Mouse (Mus musculus) midbrain, embryonic 14.5 days (tissue): ENCODE measurements around the gene Lrrc8e. TPM values are rescaled to one million over a fixed set of nuclear protein-coding genes. Genes with fewer than 3 reads are reported as not detected.
A peak's percentile ranks its signal among the peaks of the same experiment; 100 is the strongest.

Experiments used
- ATAC-seq: fragments of 200-750 bp; cut with Nextera tagmentation; 2 replicates; pipeline ENCODE4 v1.8.0; 2017; ENCODE audit warnings: moderate number of reproducible peaks, moderate library complexity; ENCODE audit not compliant: low FRiP score, low TSS enrichment
- DNase-seq: peaks from one replicate; pipeline ENCODE4 v3.0.0-alpha.2; 2015
- H3K27ac ChIP-seq: fragments of 300-500 bp; sonication (generic); replicated peaks from 2 replicates; pipeline ENCODE4 v1.5.1; 2014; ENCODE audit warnings: mild to moderate bottlenecking, low read depth, low read length, moderate library complexity
- H3K27me3 ChIP-seq: fragments of 300-500 bp; sonication (generic); 2 replicates; pipeline ENCODE4 v1.6.1; 2014; ENCODE audit warnings: low read length, control low read depth, mixed read lengths; ENCODE audit not compliant: control insufficient read depth, insufficient read depth
- H3K36me3 ChIP-seq: fragments of 300-500 bp; sonication (generic); 2 replicates; pipeline ENCODE4 v1.6.1; 2014; ENCODE audit warnings: low read length, control low read depth; ENCODE audit not compliant: control insufficient read depth, insufficient read depth
- H3K4me1 ChIP-seq: fragments of 300-500 bp; sonication (generic); 2 replicates; pipeline ENCODE4 v1.6.1; 2014; ENCODE audit warnings: mild to moderate bottlenecking, antibody characterized with exemption, low read length, control low read depth; ENCODE audit not compliant: control insufficient read depth, insufficient read depth
- H3K4me2 ChIP-seq: fragments of 300-500 bp; sonication (generic); 2 replicates; pipeline ENCODE4 v1.6.1; 2014; ENCODE audit warnings: mild to moderate bottlenecking, low read length, moderate library complexity
- H3K4me3 ChIP-seq: fragments of 300-500 bp; sonication (generic); replicated peaks from 2 replicates; pipeline ENCODE4 v1.5.1; 2014; ENCODE audit warnings: low read depth, low read length
- H3K9ac ChIP-seq: fragments of 300-500 bp; sonication (generic); replicated peaks from 2 replicates; pipeline ENCODE4 v1.6.1; 2014; ENCODE audit warnings: mild to moderate bottlenecking, low read length, moderate library complexity
- H3K9me3 ChIP-seq: fragments of 300-500 bp; sonication (generic); 2 replicates; pipeline ENCODE4 v1.6.1; 2016; ENCODE audit warnings: low read length, control low read depth, mixed read lengths; ENCODE audit not compliant: control insufficient read depth
- WGBS: fragments of 180-500 bp; shearing (Covaris S2); extraction: QIAGEN DNeasy Blood & Tissue Kit; methylation state at CpG from one replicate; pipeline ENCODE4 v1.1.7; 2014; 5-methylcytosine and 5-hydroxymethylcytosine counted together
- polyA plus RNA-seq: library from polyadenylated mRNA; unstranded; fragments of >200 nt; fragmentation: Nextera tagmentation; extraction: Ambion mirVana; gene quantifications from 2 replicates; pipeline ENCODE4 v1.2.1, GENCODE M21; 2014

Gene Lrrc8e
- polyA plus RNA-seq, 1 experiment from 2014 or later, result not detected

DNA sequence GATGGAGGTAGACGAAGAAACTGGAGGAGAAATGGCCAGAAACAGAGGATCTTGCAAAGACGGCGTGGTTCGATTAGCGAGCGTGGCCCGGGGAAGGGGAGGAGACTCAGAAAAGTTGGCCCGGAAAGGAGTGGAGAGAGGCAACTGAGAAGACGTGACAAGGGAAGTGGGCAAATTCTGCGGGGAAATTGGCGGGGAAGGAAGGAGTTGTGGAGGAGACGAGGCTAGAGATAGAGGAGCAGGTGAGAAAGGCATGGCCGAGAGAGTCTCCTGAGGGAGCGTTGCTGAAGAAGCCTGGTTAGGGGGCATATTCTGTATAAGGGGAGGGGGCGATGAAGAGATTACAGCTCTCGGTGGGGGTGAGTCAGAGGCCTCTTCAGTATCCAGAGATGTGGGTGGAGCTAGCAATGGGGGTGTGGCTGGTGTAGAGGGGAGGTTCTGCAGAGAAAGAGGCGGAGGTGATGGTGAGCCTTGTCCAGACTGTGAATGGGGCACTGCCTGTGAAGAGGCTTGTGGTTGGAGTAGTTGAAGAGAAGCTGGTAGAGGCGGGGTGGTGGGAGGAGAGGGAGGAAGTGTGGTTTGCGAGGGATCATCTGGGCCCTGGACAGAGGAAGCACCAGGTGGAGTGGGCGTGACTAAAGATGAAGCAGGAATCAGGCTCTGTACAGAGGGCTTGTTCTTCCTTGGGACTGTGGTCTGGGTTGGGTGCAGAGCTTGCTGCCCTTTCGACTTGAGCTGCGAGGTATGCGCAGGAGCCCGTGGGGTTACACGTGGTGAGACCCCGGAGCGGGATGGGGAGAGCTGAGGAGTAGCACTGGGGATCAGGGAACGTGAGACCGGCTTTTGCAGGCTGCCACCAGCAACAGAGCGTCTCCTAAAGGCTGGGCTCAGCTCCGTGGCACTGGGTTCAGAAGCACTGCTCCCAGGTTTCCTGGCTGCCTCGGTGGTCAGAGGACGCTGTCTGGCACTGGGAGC, 12.3 kb upstream of the Lrrc8e start:
- H3K27me3 ChIP-seq, result no peaks in the 10 kb centered on the region
- H3K4me1 ChIP-seq, result peaks cover 41% of the 10 kb centered on the region
- no peaks in the 10 kb centered on the region for H3K9me3 ChIP-seq
- 16% methylated on average over 33 of the region's 33 CpGs for WGBS
- H3K36me3 ChIP-seq, result peaks cover 36% of the 10 kb centered on the region
- no peak for ATAC-seq
- peak overlapping the region; percentile 46 for H3K4me3 ChIP-seq
- peak overlapping the region; percentile 55 for H3K27ac ChIP-seq
- peak overlapping the region; percentile 66 for H3K9ac ChIP-seq
- DNase-seq, result no peak
- H3K4me2 ChIP-seq, result peak overlapping the region; percentile 96

DNA sequence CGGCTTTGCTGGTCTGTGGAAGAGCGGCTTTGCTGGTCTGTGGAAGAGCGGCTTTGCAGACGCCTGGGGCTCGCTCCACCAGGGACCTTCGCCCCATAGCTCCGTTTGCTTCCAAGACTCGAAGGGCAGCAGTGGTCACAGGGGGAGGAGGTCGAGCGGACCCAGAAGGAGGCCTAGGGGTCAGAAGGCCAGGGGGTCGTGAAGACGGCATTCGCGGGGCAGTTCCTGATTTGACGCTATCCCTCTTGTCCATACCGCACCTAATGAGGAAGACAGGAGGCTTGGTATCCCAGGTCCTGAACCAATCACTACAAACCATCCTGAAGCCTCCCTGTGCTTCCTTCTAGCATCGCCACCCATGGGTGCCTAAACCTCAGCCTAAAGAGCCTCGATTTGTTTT, 10.3 kb upstream of the Lrrc8e start:
- Histone ChIP-seq H3K9ac (peak overlapping the region; percentile 97), H3K27ac (peak overlapping the region; percentile 93), H3K4me2 (peak overlapping the region; percentile 96), H3K27me3 (no peaks in the 10 kb centered on the region), H3K9me3 (no peaks in the 10 kb centered on the region), H3K4me3 (peak overlapping the region; percentile 63), H3K4me1 (peaks cover 41% of the 10 kb centered on the region), H3K36me3 (peaks cover 16% of the 10 kb centered on the region)
- WGBS, result 3% methylated on average over 18 of the region's 18 CpGs
- ATAC-seq, result peak; percentile 12; the same call in 1 of the 2 replicates
- peak; percentile 35 for DNase-seq

DNA sequence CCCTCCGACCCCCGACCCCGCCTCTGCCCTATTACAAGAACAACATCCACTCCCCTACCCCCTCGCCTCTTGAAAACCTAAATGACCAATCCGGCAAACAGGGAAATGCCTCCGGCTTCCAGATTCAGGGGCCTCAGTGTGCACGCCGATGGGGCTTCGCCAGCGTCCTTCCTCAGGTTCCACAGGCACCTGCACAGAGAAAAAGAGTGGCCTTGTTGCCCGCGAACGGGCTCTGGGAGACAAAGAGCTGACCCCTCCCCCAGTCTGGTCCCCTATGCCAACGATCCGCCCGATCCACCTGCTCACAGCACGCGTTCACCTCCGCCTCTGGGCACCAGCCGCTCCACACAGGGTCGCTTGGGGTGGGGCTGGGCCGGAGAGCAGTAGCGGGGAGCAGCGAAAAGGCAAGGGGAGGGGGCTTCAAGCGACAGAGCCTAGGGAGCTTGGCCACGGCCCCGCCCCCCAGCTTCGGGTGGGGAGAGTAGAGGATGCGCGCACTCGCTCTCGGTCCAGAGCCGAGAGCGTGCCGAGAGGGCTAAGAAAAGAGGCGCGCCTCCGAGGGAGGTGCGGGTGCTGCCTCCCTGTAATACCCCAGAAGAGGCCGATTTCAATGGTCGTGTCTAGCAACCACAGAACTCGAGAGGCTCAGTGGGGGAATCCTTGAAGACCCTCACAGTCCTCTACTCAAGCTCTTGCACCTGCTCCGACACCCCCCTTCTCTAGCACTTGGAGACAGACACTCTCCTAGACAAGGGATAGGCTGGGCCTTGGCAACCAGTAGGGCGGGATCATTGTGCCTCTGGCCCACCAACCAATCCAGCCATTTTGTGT, 9.6 kb upstream of the Lrrc8e start, which contains the start of gene Prr36:
Gene Prr36 (minus strand): TSS at position 669 of the 831 bp plus-strand sequence.
- peak within 1 kb of the TSS; percentile 97 for H3K9ac ChIP-seq
- WGBS, result under 1% methylated on average over 41 of the region's 44 CpGs
- H3K27ac ChIP-seq, result peak within 1 kb of the TSS; percentile 93
- DNase-seq (peak; percentile 93), ATAC-seq (peak; percentile 90)
- peak within 1 kb of the TSS; percentile 63 for H3K4me3 ChIP-seq
- peak within 1 kb of the TSS; percentile 96 for H3K4me2 ChIP-seq
- peaks cover 13% of the 10 kb centered on the region for H3K36me3 ChIP-seq
- H3K27me3 ChIP-seq, result no peaks in the 10 kb centered on the region
- no peaks in the 10 kb centered on the region for H3K9me3 ChIP-seq
- peaks cover 41% of the 10 kb centered on the region for H3K4me1 ChIP-seq

DNA sequence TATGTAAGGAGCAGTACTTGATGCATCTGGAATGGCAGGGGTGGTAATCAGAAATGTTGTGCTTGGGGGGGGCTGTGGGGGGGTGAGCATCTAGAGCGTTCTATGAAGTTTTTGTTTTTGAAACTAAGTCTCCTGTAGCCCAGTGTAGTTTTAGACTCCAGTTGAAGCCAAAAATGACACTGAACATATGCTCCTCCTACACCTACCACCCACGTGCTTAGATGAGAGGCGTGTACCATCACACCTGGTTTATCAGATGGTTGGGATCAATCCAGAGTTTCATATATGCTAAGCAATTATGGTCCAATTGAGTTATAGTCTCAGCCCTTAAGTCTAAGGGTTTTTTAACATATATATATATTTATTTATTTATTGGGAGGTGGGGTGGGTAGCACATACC, 7.0 kb upstream of the Lrrc8e start:
- 99% methylated on average over 3 of the region's 3 CpGs for WGBS
- Histone ChIP-seq H3K27me3 (no peaks in the 10 kb centered on the region), H3K36me3 (peaks cover 10% of the 10 kb centered on the region), H3K27ac (no peak overlapping the region), H3K9me3 (no peaks in the 10 kb centered on the region), H3K9ac (no peak overlapping the region), H3K4me2 (no peak overlapping the region), H3K4me3 (no peak overlapping the region), H3K4me1 (peaks cover 20% of the 10 kb centered on the region)
- ATAC-seq (no peak), DNase-seq (no peak)

DNA sequence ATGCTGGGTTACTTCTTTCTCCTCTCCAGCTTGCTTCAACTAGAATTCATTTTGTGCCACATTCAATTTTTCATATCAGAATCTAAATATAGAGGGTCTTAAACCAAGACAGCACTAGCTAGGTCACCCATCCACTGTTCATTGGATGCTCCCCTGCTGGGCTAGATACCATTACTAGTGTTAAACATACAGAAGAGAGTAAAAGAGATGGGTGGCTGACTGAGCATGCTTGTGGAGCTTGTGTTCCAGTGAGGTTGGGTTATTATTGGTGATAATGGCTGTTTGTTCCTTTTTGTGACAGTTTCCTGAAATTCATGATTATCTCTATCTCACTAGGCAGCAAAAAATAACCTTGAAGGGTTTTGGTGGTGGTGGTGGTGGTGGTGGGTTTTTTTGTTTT, 4.6 kb upstream of the Lrrc8e start:
- H3K36me3 ChIP-seq, result no peaks in the 10 kb centered on the region
- H3K4me2 ChIP-seq, result no peak overlapping the region
- peaks cover 5% of the 10 kb centered on the region; the same call in 1 of the 2 replicates for H3K27me3 ChIP-seq
- no peak for ATAC-seq
- peaks cover 10% of the 10 kb centered on the region for H3K4me1 ChIP-seq
- H3K27ac ChIP-seq, result no peak overlapping the region
- DNase-seq, result no peak
- no peak overlapping the region for H3K4me3 ChIP-seq
- H3K9me3 ChIP-seq, result no peaks in the 10 kb centered on the region
- H3K9ac ChIP-seq, result no peak overlapping the region

DNA sequence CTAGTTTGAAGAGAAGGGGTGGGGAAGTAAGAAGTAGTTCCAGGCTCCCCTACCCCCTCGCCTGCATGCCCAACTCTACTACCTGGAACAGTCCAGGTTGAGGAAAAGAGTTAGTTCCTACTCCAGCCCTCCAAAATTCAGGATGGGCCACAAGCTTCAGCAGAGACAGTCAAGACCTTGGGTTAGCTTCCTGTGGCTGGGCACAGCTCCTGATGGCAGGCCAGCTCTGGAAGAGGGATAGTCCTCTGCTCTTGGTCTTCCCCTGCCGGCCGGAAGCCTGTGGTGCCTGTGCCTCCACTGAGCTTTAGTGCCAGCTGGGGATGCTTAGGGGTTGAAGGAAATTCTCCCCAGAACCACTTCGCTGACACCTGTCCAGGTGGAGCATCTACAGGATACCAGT, 304 bp upstream of the Lrrc8e start:
- H3K27ac ChIP-seq, result no peak overlapping the region
- WGBS, result 20% methylated on average over 4 of the region's 4 CpGs
- no peak overlapping the region for H3K4me3 ChIP-seq
- peak overlapping the region; percentile 35 for H3K4me2 ChIP-seq
- ATAC-seq (no peak), DNase-seq (no peak)
- H3K9me3 ChIP-seq, result no peaks in the 10 kb centered on the region
- no peak overlapping the region for H3K9ac ChIP-seq
- peaks cover 4% of the 10 kb centered on the region; the same call in 1 of the 2 replicates for H3K4me1 ChIP-seq
- H3K36me3 ChIP-seq, result no peaks in the 10 kb centered on the region
- H3K27me3 ChIP-seq, result peaks cover 10% of the 10 kb centered on the region; the same call in 1 of the 2 replicates

DNA sequence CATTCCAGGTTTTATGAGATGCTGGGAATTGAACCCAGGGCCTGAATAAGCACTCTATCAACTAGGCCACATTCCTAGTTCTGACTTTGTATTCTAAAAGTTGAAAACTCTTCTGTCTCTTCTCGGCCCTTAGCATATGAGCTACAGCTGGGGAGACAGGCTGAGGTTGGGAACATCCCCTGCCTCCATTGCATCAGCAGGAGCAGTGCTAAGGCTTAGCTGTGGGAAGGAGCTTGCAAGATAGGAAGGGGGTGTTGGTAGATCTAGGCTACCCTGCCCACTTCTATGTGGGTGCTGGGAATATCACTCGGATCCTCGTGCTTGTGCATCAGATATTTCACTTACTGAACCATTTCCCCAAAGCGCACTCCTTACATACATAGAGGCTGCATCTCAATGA, 1.3 kb downstream of the Lrrc8e start:
- H3K36me3 ChIP-seq, result no peaks in the 10 kb centered on the region
- H3K27me3 ChIP-seq, result peaks cover 10% of the 10 kb centered on the region; the same call in 1 of the 2 replicates
- no peak overlapping the region for H3K4me2 ChIP-seq
- no peaks in the 10 kb centered on the region for H3K9me3 ChIP-seq
- H3K27ac ChIP-seq, result no peak overlapping the region
- DNase-seq, result no peak
- no peak for ATAC-seq
- no peak overlapping the region for H3K4me3 ChIP-seq
- peaks cover 4% of the 10 kb centered on the region; the same call in 1 of the 2 replicates for H3K4me1 ChIP-seq
- 93% methylated on average over 4 of the region's 4 CpGs for WGBS
- H3K9ac ChIP-seq, result no peak overlapping the region

DNA sequence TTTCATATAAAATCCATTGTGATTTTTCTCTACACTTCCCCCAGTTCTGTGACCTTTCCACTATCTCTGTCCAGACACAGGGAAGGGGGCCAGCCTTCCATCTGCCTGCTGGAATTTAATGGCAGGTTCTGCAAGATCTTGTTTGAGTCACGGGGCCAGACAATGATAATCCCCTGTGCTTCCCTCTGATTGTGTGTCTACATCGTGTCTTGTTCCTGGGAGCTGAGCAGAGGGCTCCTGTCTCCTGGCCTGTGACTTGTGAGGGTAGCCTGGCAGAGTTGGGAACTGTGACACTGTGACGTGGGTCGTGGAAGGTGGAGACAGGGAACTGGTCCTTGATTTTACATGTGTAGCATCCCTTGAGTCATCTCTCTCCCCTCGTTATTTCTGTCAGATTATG, 3.2 kb downstream of the Lrrc8e start:
- no peak for ATAC-seq
- Histone ChIP-seq H3K4me1 (peaks cover 4% of the 10 kb centered on the region; the same call in 1 of the 2 replicates), H3K27ac (no peak overlapping the region), H3K9ac (no peak overlapping the region), H3K4me3 (no peak overlapping the region), H3K4me2 (no peak overlapping the region), H3K36me3 (no peaks in the 10 kb centered on the region), H3K9me3 (no peaks in the 10 kb centered on the region), H3K27me3 (peaks cover 10% of the 10 kb centered on the region; the same call in 1 of the 2 replicates)
- DNase-seq, result no peak
- WGBS, result 70% methylated on average over 5 of the region's 5 CpGs
